9 mouse cellular contexts compared by ENCODE assay signal in the genomic region with DNA sequence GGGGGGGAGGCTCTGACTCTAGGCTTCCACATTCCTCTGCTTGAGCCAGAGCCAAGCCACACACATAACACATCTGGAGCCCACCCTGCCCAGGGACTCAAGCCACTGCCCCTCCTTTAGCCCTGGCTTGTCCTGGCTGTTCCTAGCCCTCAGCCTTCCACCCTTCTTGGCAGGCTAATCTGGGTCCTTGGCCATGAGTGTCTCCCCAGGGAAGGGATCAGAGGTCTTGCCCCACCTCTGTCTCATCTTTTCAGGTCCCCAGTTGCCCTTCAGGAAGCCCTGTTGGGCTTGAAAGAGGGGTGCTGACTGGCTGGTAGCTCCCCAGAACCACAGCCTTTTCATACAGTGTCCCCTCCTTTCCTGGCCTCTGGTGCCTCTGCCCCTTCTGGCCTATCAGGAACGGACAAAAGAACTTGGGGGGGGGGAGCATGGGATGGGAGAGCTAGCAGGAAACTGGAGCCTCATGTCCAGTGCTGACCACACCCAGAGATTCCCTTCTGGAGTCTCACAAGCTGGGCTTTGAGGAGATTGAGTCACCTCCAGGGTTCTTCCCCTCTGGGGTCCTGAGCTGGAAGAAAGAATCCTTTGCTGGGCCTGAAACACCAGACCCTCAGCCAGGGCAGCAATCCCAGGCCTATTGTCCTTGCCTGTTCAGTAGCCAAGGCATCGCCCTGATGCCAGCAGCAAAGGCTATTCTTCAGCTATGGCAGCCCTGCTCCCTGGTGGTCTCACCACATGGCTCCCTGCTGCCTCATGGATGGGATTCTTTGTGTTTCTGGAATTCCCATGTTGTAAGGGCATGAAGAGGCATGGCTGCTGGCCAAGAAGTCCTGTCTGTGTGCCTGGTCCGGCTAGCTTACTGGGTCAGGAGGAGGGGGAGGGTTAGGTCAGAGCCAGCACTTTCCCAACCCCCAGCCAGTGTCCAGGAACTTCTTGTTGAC. TPM values are rescaled to one million over a fixed set of nuclear protein-coding genes. Genes with fewer than 3 reads are reported as not detected.
DNase-seq lines count a peak whose midpoint lies in the region; ATAC-seq and TF ChIP-seq lines count a peak whose summit lies in the region.
"Had no signal": no experiment of that assay in that cellular context is flagged by ENCODE, and none has a peak within 500 bp of the region (broad histone marks: within the 10 kb centered on the region; RNA-seq: fewer than 3 reads in every experiment).

No protein-coding gene starts in this region.

- no peaks in the 10 kb centered on the region for H3K36me3 ChIP-seq in heart, embryonic 11.5 days (ENCODE audit: control insufficient read depth, insufficient read depth, low read length)
- no peaks in the 10 kb centered on the region for H3K36me3 ChIP-seq in heart, embryonic 12.5 days
- no peaks in the 10 kb centered on the region for H3K36me3 ChIP-seq in liver, postnatal 0 days (replicated peaks; ENCODE audit: insufficient read depth, low read length)
- H3K36me3 ChIP-seq: embryonic facial prominence, embryonic 13.5 days had no signal

- peaks cover 54% of the 10 kb centered on the region for H3K27me3 ChIP-seq in heart, embryonic 11.5 days (ENCODE audit: control insufficient read depth, insufficient read depth, low read length)
- peaks cover 75% of the 10 kb centered on the region for H3K27me3 ChIP-seq in heart, embryonic 12.5 days (replicated peaks)
- H3K27me3 ChIP-seq in liver, postnatal 0 days (ENCODE audit: insufficient read depth, low read length): peaks cover 46% of the 10 kb centered on the region

- WGBS in heart, embryonic 11.5 days (ENCODE audit: insufficient replicate concordance): 43% methylated on average over 3 of the region's 3 CpGs
- WGBS in heart, embryonic 12.5 days: 42% methylated on average over 3 of the region's 3 CpGs
- 41% methylated on average over 3 of the region's 3 CpGs for WGBS in liver, postnatal 0 days (ENCODE audit: insufficient replicate concordance)

- no peak overlapping the region for H3K4me3 ChIP-seq in heart, embryonic 11.5 days (ENCODE audit: low read depth, low read length)
- H3K4me3 ChIP-seq in heart, embryonic 12.5 days: no peak overlapping the region
- no peak overlapping the region for H3K4me3 ChIP-seq in liver, postnatal 0 days (ENCODE audit: low read depth, low read length)

- no peak for ATAC-seq in heart, embryonic 11.5 days (replicated peaks; ENCODE audit: insufficient number of reproducible peaks, low FRiP score, low TSS enrichment)
- ATAC-seq in heart, embryonic 12.5 days (ENCODE audit: insufficient number of reproducible peaks, low FRiP score): peak; percentile 43; the same call in 1 of the 2 replicates
- ATAC-seq in liver, postnatal 0 days: no peak

- DNase-seq in heart, adult 11 months: peak; percentile 98
- peak; percentile 57 for DNase-seq in urinary bladder, postnatal 14 days (ENCODE audit: low spot score)
- DNase-seq in urinary bladder, postnatal 25 days (ENCODE audit: low spot score): no peak
- peak; percentile 23 for DNase-seq in lung, postnatal 36 days
- DNase-seq in adrenal gland, postnatal 36 days: no peak
- no peak for DNase-seq in liver, postnatal 0 days

- no peak overlapping the region for H3K27ac ChIP-seq in heart, embryonic 11.5 days (ENCODE audit: low read depth, low read length)
- H3K27ac ChIP-seq in heart, embryonic 12.5 days (ENCODE audit: poor library complexity, severe bottlenecking): no peak overlapping the region
- H3K27ac ChIP-seq in liver, postnatal 0 days (ENCODE audit: low read depth): no peak overlapping the region
- H3K27ac ChIP-seq: embryonic facial prominence, embryonic 13.5 days had no signal

- TF ChIP-seq EP300 in liver, postnatal 0 days (IDR thresholded peaks at IDR 0.05; ENCODE audit: low read depth): no peak

- H3K4me1 ChIP-seq in heart, embryonic 11.5 days (ENCODE audit: control insufficient read depth, insufficient read depth, low read length): peaks cover 4% of the 10 kb centered on the region; the same call in 1 of the 2 replicates
- peaks cover 22% of the 10 kb centered on the region for H3K4me1 ChIP-seq in heart, embryonic 12.5 days (replicated peaks)
- peaks cover 16% of the 10 kb centered on the region for H3K4me1 ChIP-seq in liver, postnatal 0 days (ENCODE audit: insufficient read depth)

- TF ChIP-seq CTCF in liver, postnatal 0 days (IDR thresholded peaks at IDR 0.05; ENCODE audit: low read depth): no peak

- no peak overlapping the region for H3K9ac ChIP-seq in heart, embryonic 11.5 days (ENCODE audit: low read depth, low read length)
- no peak overlapping the region for H3K9ac ChIP-seq in heart, embryonic 12.5 days
- H3K9ac ChIP-seq in liver, postnatal 0 days (replicated peaks): no peak overlapping the region
- H3K9ac ChIP-seq: embryonic facial prominence, embryonic 13.5 days had no signal

- no peak overlapping the region for H3K4me2 ChIP-seq in heart, embryonic 11.5 days
- no peak overlapping the region for H3K4me2 ChIP-seq in heart, embryonic 12.5 days
- H3K4me2 ChIP-seq in liver, postnatal 0 days (ENCODE audit: low read depth, low read length): no peak overlapping the region

- H3K9me3 ChIP-seq in heart, embryonic 11.5 days (replicated peaks; ENCODE audit: control insufficient read depth, low read length): no peaks in the 10 kb centered on the region
- H3K9me3 ChIP-seq in heart, embryonic 12.5 days (replicated peaks): no peaks in the 10 kb centered on the region
- H3K9me3 ChIP-seq in liver, postnatal 0 days (ENCODE audit: low read length): no peaks in the 10 kb centered on the region
- H3K9me3 ChIP-seq: embryonic facial prominence, embryonic 13.5 days had no signal

RNA-seq across cellular contexts. Expression of gene Entpd2, which starts 1.1 kb away (rescaled TPM):
- 0.18 and 0.20 TPM in 2 replicates for polyA plus RNA-seq in heart, embryonic 11.5 days (2014; fragmentation: Nextera tagmentation; extraction: Ambion mirVana)
- polyA plus RNA-seq in heart, embryonic 12.5 days (2016; fragmentation: Nextera tagmentation; extraction: Ambion mirVana): 0.18 and 0.44 TPM in 2 replicates
- 1 to 10 TPM; 5.0 to 7.8 TPM for total RNA-seq in adrenal gland, postnatal 36 days (2021)
- 2.9 and 3.6 TPM in 2 replicates for polyA plus RNA-seq in liver, postnatal 0 days (2015; fragmentation: Nextera tagmentation; extraction: Ambion mirVana)

RNA-seq across cellular contexts. Expression of gene Npdc1, which starts 4.6 kb away (rescaled TPM):
- 16.8 and 18.9 TPM in 2 replicates for polyA plus RNA-seq in heart, embryonic 11.5 days (2014; fragmentation: Nextera tagmentation; extraction: Ambion mirVana)
- 22.3 and 22.4 TPM in 2 replicates for polyA plus RNA-seq in heart, embryonic 12.5 days (2016; fragmentation: Nextera tagmentation; extraction: Ambion mirVana)
- 100 to 1,000 TPM; 117 to 140 TPM for total RNA-seq in adrenal gland, postnatal 36 days (2021)
- 5.2 and 5.4 TPM in 2 replicates for polyA plus RNA-seq in liver, postnatal 0 days (2015; fragmentation: Nextera tagmentation; extraction: Ambion mirVana)

RNA-seq across cellular contexts. Expression of gene Sapcd2, which starts 22.4 kb away (rescaled TPM):
- polyA plus RNA-seq in heart, embryonic 11.5 days (2014; fragmentation: Nextera tagmentation; extraction: Ambion mirVana): 16.0 and 18.2 TPM in 2 replicates
- polyA plus RNA-seq in heart, embryonic 12.5 days (2016; fragmentation: Nextera tagmentation; extraction: Ambion mirVana): 18.5 and 20.0 TPM in 2 replicates
- under 1 TPM; 0.43 to 0.95 TPM for total RNA-seq in adrenal gland, postnatal 36 days (2021)
- 5.5 and 7.4 TPM in 2 replicates for polyA plus RNA-seq in liver, postnatal 0 days (2015; fragmentation: Nextera tagmentation; extraction: Ambion mirVana)

RNA-seq across cellular contexts. Expression of gene Fut7, which starts 28.5 kb away (rescaled TPM):
- not detected in 2 replicates for polyA plus RNA-seq in heart, embryonic 11.5 days (2014; fragmentation: Nextera tagmentation; extraction: Ambion mirVana)
- not detected in 2 replicates for polyA plus RNA-seq in heart, embryonic 12.5 days (2016; fragmentation: Nextera tagmentation; extraction: Ambion mirVana)
- not detected for total RNA-seq in adrenal gland, postnatal 36 days (2021)
- polyA plus RNA-seq in liver, postnatal 0 days (2015; fragmentation: Nextera tagmentation; extraction: Ambion mirVana): 0.78 and 0.97 TPM in 2 replicates

RNA-seq across cellular contexts. Expression of gene Uap1l1, which starts 29.1 kb away (rescaled TPM):
- polyA plus RNA-seq in heart, embryonic 11.5 days (2014; fragmentation: Nextera tagmentation; extraction: Ambion mirVana): 10.8 and 11.2 TPM in 2 replicates
- 10.7 and 11.2 TPM in 2 replicates for polyA plus RNA-seq in heart, embryonic 12.5 days (2016; fragmentation: Nextera tagmentation; extraction: Ambion mirVana)
- total RNA-seq in adrenal gland, postnatal 36 days (2021): 10 to 100 TPM; 20.0 to 23.1 TPM
- polyA plus RNA-seq in liver, postnatal 0 days (2015; fragmentation: Nextera tagmentation; extraction: Ambion mirVana): 18.7 and 19.4 TPM in 2 replicates

Comparison
In these comparisons a context has a peak if more than half of its experiments do, and no peak if none do; other contexts are left out.
1. DNase-seq: peak in heart, adult 11 months (single experiment), urinary bladder, postnatal 14 days (single experiment) and lung, postnatal 36 days (single experiment); none in urinary bladder, postnatal 25 days (single experiment), adrenal gland, postnatal 36 days (0 of 2) and liver, postnatal 0 days (single experiment).